Mouse (Mus musculus): ENCODE measurements around the gene Chmp2b. TPM values are rescaled to one million over a fixed set of nuclear protein-coding genes. Genes with fewer than 3 reads are reported as not detected.

Gene Chmp2b
- polyA plus RNA-seq, 1 experiment from 2014 or later: 58.7 TPM

DNA sequence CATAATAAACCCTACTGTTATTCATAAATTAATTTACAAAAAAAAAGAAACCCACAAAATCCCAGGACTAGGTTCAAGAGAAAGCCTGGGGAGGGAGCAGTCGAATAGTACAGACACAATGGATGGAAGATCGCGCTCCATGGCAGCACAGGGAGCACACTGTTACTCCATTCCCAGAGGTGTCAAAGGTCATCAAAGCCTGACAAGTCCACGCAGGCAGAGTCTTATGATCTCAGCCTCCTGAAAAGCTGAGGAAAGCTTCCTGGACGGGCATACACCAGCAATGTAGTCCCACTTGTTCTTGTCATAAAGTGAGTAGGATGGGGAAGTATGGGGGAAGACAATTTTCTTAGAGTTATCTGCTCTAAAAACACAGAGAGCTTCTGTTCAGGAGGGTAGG, 5.2 kb downstream of the Chmp2b start:
- Histone ChIP-seq H3K4me1 (peaks cover 8% of the 10 kb centered on the region; the same call in 1 of the 2 replicates), H3K4me3 (no peak overlapping the region), H3K36me3 (peaks cover 3% of the 10 kb centered on the region; the same call in 1 of the 2 replicates), H3K27ac (no peak overlapping the region), H3K27me3 (ENCODE audit: low read depth, poor library complexity, severe bottlenecking) (no peaks in the 10 kb centered on the region), H3K9me3 (replicated peaks) (no peaks in the 10 kb centered on the region)
- DNase-seq (ENCODE audit: low spot score): no peak
- WGBS: 73% methylated on average over 5 of the region's 5 CpGs

DNA sequence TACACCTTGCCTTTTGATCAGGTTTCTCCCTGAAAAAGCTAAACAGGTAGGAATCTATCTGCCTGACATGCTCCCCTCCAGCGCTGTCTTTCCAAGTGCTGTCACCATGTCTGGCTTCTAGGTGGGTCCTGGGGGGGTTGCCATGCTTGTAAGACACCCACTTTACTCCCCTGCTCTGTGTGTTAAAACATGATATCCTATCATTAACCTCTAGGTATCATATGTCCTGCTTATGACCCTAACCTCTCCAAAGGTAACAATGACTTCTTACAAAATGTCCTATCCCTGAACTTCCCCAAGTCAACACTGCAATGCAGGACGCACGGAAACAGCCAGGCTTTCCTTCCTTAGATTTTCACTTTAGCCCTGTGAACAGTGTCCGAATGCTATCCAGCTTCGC, 8.3 kb downstream of the Chmp2b start:
- Histone ChIP-seq H3K9me3 (replicated peaks) (no peaks in the 10 kb centered on the region), H3K27me3 (ENCODE audit: low read depth, poor library complexity, severe bottlenecking) (no peaks in the 10 kb centered on the region), H3K27ac (no peak overlapping the region), H3K4me3 (no peak overlapping the region), H3K36me3 (peaks cover 3% of the 10 kb centered on the region; the same call in 1 of the 2 replicates), H3K4me1 (no peaks in the 10 kb centered on the region)
- DNase-seq (ENCODE audit: low spot score): no peak
- 92% methylated on average over 5 of the region's 5 CpGs for WGBS

DNA sequence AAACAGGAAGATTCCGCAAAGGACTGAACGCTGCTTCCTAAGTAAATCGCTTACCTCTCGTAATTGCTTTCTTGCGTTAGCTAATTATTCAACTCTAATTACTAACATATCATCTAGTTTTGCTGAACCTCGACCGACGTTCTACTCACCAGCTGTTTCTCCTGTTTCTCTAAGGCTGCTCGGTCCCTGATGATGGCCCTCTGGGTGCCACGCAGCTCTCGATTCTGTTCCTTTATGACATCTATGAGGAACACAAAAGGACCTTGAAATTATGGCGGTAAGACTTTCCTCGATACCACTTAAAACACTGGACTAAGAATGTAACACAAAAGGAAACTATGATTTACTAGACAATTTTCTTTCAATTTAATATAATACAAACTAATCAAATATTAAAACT, 11.7 kb downstream of the Chmp2b start:
- no peaks in the 10 kb centered on the region for H3K9me3 ChIP-seq (replicated peaks)
- H3K27me3 ChIP-seq (ENCODE audit: low read depth, poor library complexity, severe bottlenecking): no peaks in the 10 kb centered on the region
- DNase-seq (ENCODE audit: low spot score): no peak
- 77% methylated on average over 13 of the region's 13 CpGs for WGBS
- H3K4me3 ChIP-seq: no peak overlapping the region
- H3K4me1 ChIP-seq: no peaks in the 10 kb centered on the region
- H3K27ac ChIP-seq: no peak overlapping the region
- no peaks in the 10 kb centered on the region for H3K36me3 ChIP-seq

DNA sequence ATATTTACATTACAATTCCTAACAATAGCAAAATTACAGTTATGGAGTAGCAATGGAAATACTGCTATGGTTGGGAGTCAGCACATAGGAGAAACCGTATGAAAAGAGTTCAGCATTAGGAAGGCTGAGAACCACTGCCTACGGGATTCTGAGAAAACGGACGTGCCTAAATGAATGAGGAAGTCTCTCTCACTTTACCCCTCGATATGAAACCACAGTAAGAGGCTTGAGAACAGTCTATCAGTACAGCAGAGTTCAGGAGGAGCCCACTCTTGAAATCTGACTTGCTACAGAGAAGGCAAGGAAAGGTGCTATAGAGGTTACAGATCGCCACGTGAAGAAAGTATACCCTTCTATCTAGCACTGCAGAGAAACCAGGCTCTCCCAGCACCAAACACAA, 13.6 kb downstream of the Chmp2b start:
- Histone ChIP-seq H3K4me3 (no peak overlapping the region), H3K27me3 (ENCODE audit: low read depth, poor library complexity, severe bottlenecking) (no peaks in the 10 kb centered on the region), H3K27ac (no peak overlapping the region), H3K36me3 (peaks cover 7% of the 10 kb centered on the region; the same call in 1 of the 2 replicates), H3K4me1 (no peaks in the 10 kb centered on the region), H3K9me3 (replicated peaks) (no peaks in the 10 kb centered on the region)
- DNase-seq (ENCODE audit: low spot score): no peak
- WGBS: 91% methylated on average over 7 of the region's 7 CpGs

DNA sequence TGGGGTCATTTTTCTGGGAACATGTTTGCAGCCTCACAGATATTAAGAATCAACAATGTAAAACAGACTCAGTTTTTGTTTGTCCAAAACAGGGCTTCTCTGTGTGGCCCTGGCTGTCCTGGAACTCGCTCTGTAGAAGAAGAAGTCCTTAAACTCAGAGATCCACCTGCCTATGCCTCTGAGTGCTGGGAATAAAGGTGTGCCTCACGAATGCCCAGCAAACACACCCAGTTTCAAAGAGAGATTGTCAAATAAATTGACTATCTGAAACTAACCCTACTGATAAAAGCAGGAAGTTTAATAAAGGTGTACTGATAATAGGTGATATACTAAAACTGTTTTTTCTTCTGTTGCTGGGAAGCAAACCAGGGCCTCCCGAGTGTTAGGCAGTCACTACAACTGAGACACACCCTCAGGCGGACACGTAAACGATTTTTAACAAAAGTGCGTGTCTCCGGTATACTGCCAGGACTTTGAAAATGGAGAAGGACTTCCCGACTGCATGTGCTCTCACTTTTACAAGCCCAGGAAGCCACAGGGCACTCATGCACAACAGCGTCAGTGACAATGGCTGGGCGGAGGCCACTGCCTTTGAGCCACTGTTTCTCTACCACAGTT, 18.7 kb downstream of the Chmp2b start:
- no peak overlapping the region for H3K27ac ChIP-seq
- no peak for DNase-seq (ENCODE audit: low spot score)
- H3K36me3 ChIP-seq: peaks cover 19% of the 10 kb centered on the region
- no peak overlapping the region for H3K4me3 ChIP-seq
- no peaks in the 10 kb centered on the region for H3K9me3 ChIP-seq (replicated peaks)
- WGBS: 91% methylated on average over 11 of the region's 11 CpGs
- no peaks in the 10 kb centered on the region for H3K4me1 ChIP-seq
- H3K27me3 ChIP-seq (ENCODE audit: low read depth, poor library complexity, severe bottlenecking): no peaks in the 10 kb centered on the region

DNA sequence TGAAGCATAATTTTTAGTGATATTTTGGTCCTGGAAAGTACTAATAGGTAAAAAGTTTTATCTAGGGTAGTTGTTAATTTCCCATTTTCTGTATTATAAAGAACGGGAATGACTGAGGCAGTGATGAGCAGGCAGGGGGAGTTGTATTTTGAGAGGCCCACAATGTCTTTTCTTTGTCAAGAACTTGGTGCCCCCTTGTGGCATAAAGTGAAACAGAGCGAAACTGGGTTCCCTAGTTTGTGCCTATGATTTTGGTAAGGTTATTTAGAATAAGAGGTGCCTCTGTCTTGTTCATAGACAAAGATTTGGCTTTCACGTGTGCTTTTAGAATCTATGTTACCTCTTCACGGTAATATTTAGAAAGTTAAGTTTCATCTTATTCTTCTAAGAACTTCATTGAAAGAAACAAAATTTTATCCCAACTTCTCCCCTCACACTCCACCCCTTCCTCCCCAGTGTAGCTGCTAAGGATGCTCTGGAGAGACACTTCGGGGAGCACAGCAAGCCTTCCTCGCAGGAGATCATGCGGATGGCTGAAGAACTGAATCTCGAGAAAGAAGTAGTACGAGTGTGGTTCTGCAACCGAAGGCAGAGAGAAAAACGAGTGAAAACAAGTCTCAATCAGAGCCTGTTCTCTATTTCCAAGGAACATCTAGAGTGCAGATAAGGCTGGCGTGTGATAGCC, 29.1 kb downstream of the Chmp2b start:
- peak; percentile 47 for DNase-seq (ENCODE audit: low spot score)
- H3K36me3 ChIP-seq: 0 out of 2 replicates have a peak, but pooled peaks cover 4% of the 10 kb centered on the region
- WGBS: 35% methylated on average over 12 of the region's 12 CpGs

DNA sequence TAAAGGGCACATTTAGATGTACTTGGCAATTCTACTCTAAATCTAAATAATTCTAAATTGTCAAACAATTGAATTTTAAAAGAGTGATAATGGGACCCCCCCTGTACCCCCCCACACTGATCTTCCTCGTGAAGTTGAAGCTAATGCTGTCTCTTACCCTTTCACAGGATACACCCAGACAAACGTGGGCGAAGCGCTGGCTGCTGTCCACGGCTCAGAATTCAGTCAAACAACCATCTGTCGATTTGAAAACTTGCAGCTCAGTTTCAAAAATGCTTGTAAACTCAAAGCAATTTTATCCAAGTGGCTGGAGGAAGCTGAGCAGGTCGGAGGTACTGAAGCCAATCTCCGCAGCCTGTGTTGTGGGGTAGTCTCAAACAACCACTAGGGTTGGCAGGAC, 30.9 kb downstream of the Chmp2b start:
- Histone ChIP-seq H3K4me3 (no peak overlapping the region), H3K4me1 (no peaks in the 10 kb centered on the region), H3K36me3 (no peaks in the 10 kb centered on the region), H3K27me3 (ENCODE audit: low read depth, poor library complexity, severe bottlenecking) (no peaks in the 10 kb centered on the region), H3K27ac (no peak overlapping the region), H3K9me3 (replicated peaks) (no peaks in the 10 kb centered on the region)
- WGBS: 77% methylated on average over 8 of the region's 8 CpGs
- DNase-seq (ENCODE audit: low spot score): no peak

More for the DNA sequence above, 29.1 kb downstream of the Chmp2b start:
- H3K4me3 ChIP-seq: no peak overlapping the region
- no peaks in the 10 kb centered on the region for H3K4me1 ChIP-seq
- no peak overlapping the region for H3K27ac ChIP-seq
- no peaks in the 10 kb centered on the region for H3K9me3 ChIP-seq (replicated peaks)
- H3K27me3 ChIP-seq (ENCODE audit: low read depth, poor library complexity, severe bottlenecking): no peaks in the 10 kb centered on the region

DNA sequence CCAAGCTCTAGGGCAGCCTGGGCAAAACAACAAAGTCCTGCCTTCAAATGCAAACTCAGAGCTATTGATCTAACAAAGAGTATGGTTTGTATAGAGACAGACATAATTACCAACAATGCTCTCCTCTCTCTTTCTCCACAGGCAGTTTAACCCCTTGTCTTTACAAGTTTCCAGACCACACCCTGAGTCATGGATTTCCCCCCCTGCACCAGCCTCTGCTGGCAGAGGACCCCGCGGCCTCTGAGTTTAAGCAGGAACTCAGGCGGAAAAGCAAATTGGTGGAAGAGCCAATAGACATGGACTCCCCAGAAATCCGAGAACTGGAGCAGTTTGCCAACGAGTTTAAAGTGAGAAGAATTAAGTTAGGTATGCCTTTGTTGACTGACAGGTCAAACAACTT, 32.9 kb downstream of the Chmp2b start:
- Histone ChIP-seq H3K36me3 (no peaks in the 10 kb centered on the region), H3K27ac (no peak overlapping the region), H3K4me1 (no peaks in the 10 kb centered on the region), H3K9me3 (replicated peaks) (no peaks in the 10 kb centered on the region), H3K4me3 (no peak overlapping the region), H3K27me3 (ENCODE audit: low read depth, poor library complexity, severe bottlenecking) (no peaks in the 10 kb centered on the region)
- 33% methylated on average over 5 of the region's 5 CpGs for WGBS
- DNase-seq (ENCODE audit: low spot score): no peak

DNA sequence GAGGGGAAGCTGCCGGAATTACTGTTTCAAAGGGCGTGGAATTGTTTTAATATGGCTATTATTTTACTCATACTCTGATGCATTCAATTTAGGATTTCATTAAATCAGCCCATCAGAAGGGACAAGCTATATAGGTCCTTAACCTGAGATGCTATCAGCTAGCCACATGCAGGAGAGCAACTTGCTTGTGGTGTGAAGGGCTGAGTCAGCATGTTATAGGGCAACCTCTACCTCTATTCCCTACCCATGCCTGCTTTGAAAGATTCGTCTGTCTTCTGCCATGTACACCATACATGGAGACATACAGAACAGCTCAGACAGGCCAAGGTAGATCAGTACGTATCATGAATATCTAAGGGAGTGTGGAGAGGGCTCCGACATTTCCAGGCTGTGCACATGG, 35.8 kb downstream of the Chmp2b start:
- no peaks in the 10 kb centered on the region for H3K9me3 ChIP-seq (replicated peaks)
- H3K27me3 ChIP-seq (ENCODE audit: low read depth, poor library complexity, severe bottlenecking): no peaks in the 10 kb centered on the region
- no peaks in the 10 kb centered on the region for H3K4me1 ChIP-seq
- no peak for DNase-seq (ENCODE audit: low spot score)
- H3K4me3 ChIP-seq: no peak overlapping the region
- no peak overlapping the region for H3K27ac ChIP-seq
- no peaks in the 10 kb centered on the region for H3K36me3 ChIP-seq
- WGBS: 90% methylated on average over 5 of the region's 5 CpGs

DNA sequence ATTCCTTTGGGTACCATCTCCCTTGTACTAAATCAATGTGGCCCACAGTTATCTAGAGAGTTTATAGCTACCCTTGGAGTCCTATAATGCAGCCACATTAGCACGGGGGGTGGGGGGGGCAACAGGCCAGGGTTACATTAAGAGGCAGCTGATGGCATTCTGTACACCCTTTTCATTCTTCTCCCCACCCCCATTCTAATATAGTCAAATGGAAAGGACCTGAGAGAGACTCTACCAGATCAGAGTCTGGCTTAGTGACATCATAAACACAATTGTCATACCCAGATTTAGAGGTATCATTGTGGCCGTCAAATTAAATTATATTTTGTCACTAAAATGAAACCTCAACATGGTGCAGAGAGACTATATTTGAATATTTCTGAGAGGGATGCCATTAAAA, 36.5 kb downstream of the Chmp2b start:
- Histone ChIP-seq H3K4me3 (no peak overlapping the region), H3K27me3 (ENCODE audit: low read depth, poor library complexity, severe bottlenecking) (no peaks in the 10 kb centered on the region), H3K9me3 (replicated peaks) (no peaks in the 10 kb centered on the region), H3K36me3 (no peaks in the 10 kb centered on the region), H3K4me1 (no peaks in the 10 kb centered on the region), H3K27ac (no peak overlapping the region)
- no peak for DNase-seq (ENCODE audit: low spot score)
- 97% methylated on average over 2 of the region's 2 CpGs for WGBS

DNA sequence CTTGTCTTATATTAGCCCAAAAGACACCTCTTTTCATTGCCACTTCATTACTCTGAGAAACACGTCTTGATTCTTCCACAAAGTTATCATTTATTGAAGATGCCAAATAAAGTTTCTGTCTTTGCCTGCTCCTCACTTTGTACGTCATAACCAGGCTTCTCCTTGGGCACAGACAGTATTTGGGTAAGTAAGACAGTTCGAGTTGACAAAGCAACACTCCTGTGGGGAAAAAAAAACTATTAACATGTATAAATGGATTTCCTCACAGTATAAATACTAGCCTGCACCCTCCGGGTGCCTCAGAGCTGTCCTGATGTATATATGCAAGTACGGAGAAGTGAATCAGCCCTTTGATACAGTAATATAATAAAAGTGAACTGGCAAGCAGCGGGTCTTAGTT, 42.3 kb downstream of the Chmp2b start, which contains the start of gene Pou1f1:
Gene Pou1f1, plus strand, starts transcription at position 301 of the 400 bp plus-strand sequence.
- Histone ChIP-seq H3K27ac (no peak within 1 kb of the TSS), H3K36me3 (no peaks in the 10 kb centered on the region), H3K9me3 (replicated peaks) (no peaks in the 10 kb centered on the region), H3K4me3 (no peak within 1 kb of the TSS), H3K4me1 (no peaks in the 10 kb centered on the region), H3K27me3 (ENCODE audit: low read depth, poor library complexity, severe bottlenecking) (no peaks in the 10 kb centered on the region)
- no peak for DNase-seq (ENCODE audit: low spot score)
- WGBS: 91% methylated on average over 6 of the region's 6 CpGs

DNA sequence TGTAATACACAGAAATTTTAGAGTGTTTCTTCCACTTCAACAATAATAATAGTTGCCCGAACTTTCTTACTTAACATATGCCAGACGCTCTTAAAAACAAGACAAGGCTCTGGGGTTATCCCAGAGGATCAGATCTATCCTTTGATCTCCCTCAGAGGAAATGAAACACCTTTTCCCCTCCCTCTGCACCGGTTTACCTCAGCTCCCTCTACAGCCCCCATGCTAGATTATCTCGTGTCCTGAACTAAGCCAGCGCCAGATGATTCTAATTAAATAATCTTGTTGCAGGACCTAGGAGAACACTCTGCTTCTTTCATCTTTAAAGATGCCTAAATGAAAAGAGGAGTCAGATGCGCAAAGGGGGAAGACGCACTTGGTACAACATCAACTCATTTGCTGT, 48.3 kb downstream of the Chmp2b start:
- no peak overlapping the region for H3K4me3 ChIP-seq
- DNase-seq (ENCODE audit: low spot score): no peak
- H3K27ac ChIP-seq: peak overlapping the region; percentile 46; the same call in 1 of the 2 replicates
- no peaks in the 10 kb centered on the region for H3K27me3 ChIP-seq (ENCODE audit: low read depth, poor library complexity, severe bottlenecking)
- 20% methylated on average over 7 of the region's 7 CpGs for WGBS
- no peaks in the 10 kb centered on the region for H3K36me3 ChIP-seq
- H3K4me1 ChIP-seq: peaks cover 13% of the 10 kb centered on the region
- no peaks in the 10 kb centered on the region for H3K9me3 ChIP-seq (replicated peaks)

DNA sequence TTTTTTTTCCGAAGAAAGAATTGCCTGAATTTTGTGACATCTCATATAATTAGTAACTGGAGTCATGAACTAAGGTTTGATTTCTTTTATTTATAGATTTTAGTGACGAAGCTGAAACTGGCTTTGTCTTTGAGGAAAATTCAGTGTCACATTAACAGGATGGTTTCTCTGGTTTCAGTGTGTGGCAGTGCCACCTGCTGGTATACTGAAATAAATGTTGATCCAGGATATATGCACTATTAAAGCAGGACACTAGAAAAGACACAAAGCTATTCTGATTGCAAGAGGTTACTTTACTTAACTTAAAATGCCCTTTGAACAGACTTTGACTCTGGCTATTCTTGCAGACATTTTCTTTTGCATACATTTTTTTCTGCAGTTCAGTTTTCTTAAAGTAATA, 65.5 kb downstream of the Chmp2b start:
- WGBS: 55% methylated on average over 2 of the region's 2 CpGs

More for the DNA sequence above, 65.5 kb downstream of the Chmp2b start:
- Histone ChIP-seq H3K9me3 (replicated peaks) (no peaks in the 10 kb centered on the region), H3K36me3 (no peaks in the 10 kb centered on the region), H3K4me3 (no peak overlapping the region), H3K4me1 (no peaks in the 10 kb centered on the region), H3K27ac (no peak overlapping the region), H3K27me3 (ENCODE audit: low read depth, poor library complexity, severe bottlenecking) (no peaks in the 10 kb centered on the region)
- no peak for DNase-seq (ENCODE audit: low spot score)
